Mouse (Mus musculus) embryonic fibroblast, embryonic 13.5 days (primary cell): Measurements from ENCODE around the gene Tert.

ENCODE experiments used
- CTCF ChIP-seq: IDR thresholded peaks from 2 replicates; pipeline ENCODE4 v1.5.1; 2011; ENCODE audit warnings: mild to moderate bottlenecking, control low read depth, low read length, moderate library complexity, borderline replicate concordance; ENCODE audit not compliant: insufficient read depth
- POLR2A ChIP-seq: IDR thresholded peaks from 2 replicates; pipeline ENCODE4 v1.6.1; 2011; ENCODE audit warnings: low read depth, mild to moderate bottlenecking, control low read depth, low read length, moderate library complexity

DNA sequence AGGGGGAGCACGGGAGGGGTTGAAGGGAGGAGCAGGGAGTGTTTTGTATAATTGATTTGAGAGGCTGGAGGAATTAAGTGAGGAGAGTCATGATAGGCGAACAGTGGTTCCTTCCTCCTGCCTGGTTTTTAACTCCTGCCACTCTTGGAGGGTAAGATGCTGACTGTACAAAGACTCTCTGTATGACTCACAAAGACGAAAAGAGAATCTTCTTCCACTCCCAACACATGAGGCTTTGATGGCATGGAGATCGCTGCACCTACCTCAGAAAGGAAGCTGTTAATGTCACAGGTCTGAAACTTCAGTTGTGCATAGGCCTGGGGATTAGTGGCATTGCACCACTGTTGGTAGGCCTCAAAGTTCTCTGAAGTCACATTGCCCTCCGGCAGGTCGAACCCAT, 58.8 kb downstream of the Tert start:
- no peak for TF ChIP-seq CTCF
- no peak for TF ChIP-seq POLR2A
